Mouse (Mus musculus) adrenal gland, adult 2 months (tissue): ENCODE results near the gene Scel. TPM values are rescaled to one million over a fixed set of nuclear protein-coding genes. Genes with fewer than 3 reads are reported as not detected.
A peak's percentile ranks its signal among the peaks of the same experiment; 100 is the strongest.
"Not testable (repeated sequence)": the region's sequence is repeated elsewhere in the genome, so short reads cannot be mapped to it uniquely, and the experiment has no call there.

Experiments
- DNase-seq: peaks from one replicate; pipeline ENCODE4 v3.0.0; 2021
- long read RNA-seq: library from polyadenylated mRNA; stranded (forward); transcript quantifications from one replicate; pipeline ENCODE4 v2.0.0, GENCODE M21; 2021
- polyA plus RNA-seq: library from polyadenylated mRNA; depleted of rRNA; stranded (reverse); fragments of >200 nt; gene quantifications from 2 replicates; pipeline ENCODE4 v1.2.3, GENCODE M21; 2012; rRNA removed
- total RNA-seq, 2 experiments: library from RNA; stranded (reverse); gene quantifications; 2 replicates each; pipeline ENCODE4 v1.2.3; 2021

Gene Scel
- total RNA-seq (under 1 TPM in 1 of 2 experiments, not detected in 1; 0.35 TPM), polyA plus RNA-seq (0.04 TPM in 1 of 2 replicates, not detected in the other)
- long read RNA-seq = 0 reads

GRCm38 (mm10) chr14:103512802-103513472 is at the start of gene Scel:
TSS of gene Scel (plus strand) at chr14:103513342.
- DNase-seq = no peak

DNA sequence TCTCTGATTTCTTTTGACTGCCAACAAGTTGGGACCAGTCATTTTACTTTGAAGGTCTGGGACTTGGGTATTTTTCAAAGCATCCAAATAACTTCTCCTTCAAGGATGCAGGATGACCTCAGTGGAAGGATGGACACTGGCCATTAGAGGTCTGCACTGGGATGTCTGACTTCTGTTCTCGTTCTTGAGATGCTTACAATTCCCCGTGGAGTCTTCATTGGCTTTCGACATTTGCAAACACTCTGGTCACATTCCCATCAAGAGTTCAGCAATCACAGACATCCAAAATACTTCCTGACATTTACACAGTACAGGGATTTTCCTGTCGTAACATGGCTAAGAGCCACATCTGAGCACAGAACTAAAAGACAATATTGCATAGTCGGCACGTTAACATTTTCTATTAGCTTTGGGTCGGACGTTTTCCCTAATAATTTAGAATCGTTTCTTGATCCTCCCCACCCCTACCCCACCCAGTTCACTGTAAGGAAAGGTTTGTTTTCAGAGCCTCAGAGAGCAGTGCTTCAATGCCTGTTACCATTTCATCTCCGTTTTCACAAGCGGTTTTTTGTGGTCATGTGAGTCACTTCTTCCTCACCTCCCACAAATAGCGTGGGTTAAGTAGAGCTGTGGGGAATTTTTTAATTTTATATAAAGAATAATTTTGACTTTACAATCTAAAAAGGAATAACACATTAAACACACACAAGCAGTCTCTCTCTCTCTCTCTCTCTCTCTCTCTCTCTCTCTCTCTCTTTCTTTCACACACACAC is 44.3 kb upstream of the Scel start:
- no peak for DNase-seq

DNA sequence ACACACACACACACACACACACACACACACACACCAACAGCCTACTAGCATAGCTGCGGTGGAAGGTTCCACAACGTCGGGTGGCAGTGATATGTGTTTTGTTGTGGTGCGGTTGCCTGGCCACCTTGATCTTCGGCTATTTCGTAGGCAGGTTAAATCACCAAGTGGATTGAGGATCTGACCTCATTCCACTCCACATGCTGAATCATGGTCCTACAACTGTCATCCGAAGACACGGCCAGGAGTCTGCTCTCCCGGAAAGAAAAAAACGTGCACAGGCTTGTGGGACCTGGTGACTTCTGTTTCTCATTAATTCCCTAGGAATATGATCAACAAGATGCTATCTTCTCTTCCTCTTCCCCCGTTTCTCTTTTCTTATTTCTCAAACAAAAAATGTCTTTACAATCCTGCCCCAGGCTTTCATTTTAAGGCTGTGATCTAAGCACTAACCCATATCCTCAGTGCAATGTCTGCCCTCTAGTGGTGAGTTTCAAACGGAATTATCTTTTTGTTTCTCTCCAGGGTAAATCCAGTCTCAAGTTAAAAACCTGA is 43.6 kb upstream of the Scel start:
- peak; percentile 79 for DNase-seq

DNA sequence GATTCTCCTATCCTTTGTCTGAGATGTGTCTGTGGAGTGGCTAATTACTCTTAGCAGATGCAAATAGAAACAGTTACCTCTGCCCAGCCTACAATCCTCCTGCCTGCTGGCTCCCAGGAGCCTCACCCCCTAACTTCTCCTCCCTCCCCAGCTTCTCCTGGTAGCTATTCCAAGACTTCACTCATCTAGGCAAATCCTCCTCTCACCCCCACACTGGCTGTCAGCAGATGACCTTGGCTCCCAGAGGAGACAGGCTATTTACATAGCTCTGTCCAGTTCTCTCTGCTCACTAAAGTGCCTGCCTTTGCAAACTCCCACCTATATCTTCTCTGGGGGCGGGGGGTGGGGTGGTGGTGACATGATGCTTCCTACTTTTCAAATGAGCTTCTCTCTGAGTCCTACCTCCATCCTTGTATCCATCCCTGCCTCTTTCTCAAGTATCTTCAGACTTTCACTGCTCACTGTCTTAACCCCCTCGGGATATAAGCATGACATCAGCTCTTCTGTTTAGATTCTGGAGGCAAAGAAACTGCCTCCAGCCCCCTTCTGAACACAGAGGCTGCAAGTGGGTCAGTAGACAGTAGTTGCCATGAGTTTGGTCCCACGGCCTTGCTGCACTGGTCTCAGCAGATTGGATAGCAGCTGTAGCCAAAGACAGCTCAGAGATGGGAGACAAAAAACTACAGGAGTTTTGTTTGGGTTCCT is 41.9 kb upstream of the Scel start:
- peak; percentile 52 for DNase-seq

DNA sequence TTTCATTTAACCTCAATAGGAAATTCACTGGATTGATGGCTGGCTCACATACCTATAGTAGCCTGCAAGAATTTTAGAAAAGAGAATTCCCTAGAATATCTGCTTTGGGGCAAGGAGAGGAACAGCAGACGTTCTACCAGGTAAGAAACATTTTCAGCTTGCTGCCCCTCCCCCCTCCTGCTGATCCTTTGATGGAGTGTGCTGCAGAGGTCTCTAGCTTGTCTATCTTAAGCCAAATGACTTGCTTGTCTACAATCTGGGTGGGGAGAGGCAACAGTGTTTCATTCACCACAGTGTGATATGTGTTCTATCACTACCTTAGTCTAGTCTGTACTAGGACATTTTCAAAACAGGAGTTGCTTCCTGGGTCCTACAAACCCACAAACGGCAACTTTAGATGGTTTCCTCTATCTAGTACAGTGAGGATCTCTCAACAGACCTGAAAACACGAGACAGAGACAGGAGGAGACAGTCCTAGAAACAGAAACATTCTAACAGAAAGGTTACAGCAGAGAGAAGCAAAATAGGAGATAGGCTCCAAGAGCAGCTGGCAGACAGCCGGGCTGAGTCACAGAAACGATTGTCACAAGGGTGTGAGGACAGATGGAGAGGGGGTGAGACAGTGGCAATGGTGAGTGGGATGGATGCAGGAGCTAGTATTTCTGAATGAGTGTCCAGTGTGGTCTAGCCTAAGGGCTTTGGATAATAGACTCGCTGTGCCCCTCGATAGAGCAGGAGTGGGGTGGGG is 41.2 kb upstream of the Scel start:
- DNase-seq = peak; percentile 85

DNA sequence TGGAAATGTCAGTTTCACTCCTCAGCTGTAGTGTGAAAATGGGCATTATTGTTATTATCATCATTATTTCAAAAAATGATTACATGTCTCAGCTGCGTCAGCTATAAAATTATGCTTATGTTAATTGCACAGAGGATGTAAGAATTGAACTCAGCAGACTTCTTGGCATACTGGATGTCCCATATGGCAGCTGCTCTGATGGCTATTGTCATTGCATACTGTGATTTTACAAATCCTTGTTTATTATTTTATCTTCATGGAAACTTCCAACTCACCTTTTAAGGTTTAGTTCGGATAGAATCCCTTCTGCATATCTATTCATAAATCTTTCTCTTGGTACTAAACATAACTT is 40.6 kb upstream of the Scel start:
- no peak for DNase-seq

- no peak for DNase-seq
These were observed 37.8 kb upstream of the Scel start for GRCm38 (mm10) chr14:103475312-103475711.

DNA sequence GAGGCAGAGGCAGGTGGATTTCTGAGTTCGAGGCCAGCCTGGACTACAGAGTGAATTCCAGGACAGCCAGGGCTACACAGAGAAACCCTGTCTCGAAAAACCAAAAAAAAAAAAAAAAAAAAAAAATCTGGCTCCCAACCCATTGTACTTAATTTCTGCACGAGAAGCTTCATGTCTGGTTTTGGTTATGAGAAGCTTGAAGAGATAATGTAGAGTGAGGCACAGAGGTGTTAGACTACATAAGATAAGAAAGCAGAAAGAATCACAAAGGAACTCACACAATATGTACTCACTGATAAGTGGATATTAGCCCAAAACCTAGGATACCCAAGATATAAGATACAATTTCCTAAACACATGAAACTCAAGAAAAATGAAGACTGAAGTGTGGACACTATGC is 36.9 kb upstream of the Scel start:
- DNase-seq = not testable (repeated sequence)

- no peak for DNase-seq
These were observed 35.9 kb upstream of the Scel start for GRCm38 (mm10) chr14:103477281-103477680.

DNA sequence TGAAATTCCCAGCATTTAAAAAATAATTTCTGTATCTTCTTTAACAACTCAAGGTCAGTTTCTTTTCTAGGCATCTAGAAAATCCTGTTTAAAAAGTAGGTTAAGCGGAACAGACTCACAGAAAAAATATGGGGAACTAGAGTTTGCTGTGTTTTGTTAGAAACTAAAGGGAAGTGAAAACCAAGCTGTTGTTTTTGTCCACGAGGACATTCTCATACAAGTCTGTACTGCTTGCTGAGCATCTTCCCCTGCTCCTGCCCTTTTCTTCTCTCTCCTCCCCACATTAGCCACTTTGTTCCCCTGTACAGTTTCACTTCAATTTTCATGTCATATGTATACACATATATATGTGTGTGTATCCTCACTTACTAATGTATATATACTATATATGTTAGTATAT is 35.2 kb upstream of the Scel start:
- DNase-seq = no peak

GRCm38 (mm10) chr14:103479446-103479845 is 33.7 kb upstream of the Scel start:
- DNase-seq = no peak

DNA sequence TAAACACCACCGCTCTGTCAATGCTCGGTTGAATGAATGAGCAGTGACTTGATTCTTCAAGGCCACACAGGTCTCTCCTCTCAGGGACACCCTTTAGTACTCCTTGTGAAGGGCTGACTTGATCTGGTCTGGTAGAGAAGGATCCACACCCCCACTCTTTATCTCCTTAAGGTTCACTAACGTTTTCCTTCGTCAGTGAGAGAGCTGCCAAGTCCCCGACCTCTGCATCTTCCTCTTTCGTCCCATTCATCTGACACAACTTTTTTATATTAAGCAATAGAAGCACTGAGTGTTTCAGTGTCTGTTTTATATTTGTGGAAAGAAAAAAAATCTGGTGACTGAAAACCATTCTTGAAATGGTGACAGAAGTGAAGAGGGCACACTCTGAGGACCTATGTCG is 31.6 kb upstream of the Scel start:
- no peak for DNase-seq

DNA sequence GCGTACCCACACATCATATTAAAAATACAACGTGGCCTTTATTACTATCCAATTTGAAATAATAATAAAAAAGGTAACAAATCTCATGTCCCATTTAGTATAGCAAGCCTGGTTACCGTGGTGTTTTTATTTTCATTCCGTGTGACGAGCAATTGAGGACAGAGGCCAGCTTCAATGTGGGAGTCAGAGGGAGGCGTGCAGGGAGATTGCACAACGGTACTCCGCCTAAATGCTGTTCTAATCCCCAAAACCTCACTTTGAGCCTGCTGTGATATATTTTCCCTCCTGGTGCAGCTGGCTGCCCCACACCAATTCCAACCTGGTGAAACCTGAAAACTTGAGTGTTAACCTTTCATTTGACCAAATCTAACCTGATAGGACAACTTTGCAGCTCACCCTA is 27.5 kb upstream of the Scel start:
- no peak for DNase-seq

- no peak for DNase-seq
These were observed 26.2 kb upstream of the Scel start for GRCm38 (mm10) chr14:103486974-103487373.

GRCm38 (mm10) chr14:103488659-103489058 is 24.5 kb upstream of the Scel start:
- no peak for DNase-seq

GRCm38 (mm10) chr14:103498199-103498598 is 14.9 kb upstream of the Scel start:
- no peak for DNase-seq

DNA sequence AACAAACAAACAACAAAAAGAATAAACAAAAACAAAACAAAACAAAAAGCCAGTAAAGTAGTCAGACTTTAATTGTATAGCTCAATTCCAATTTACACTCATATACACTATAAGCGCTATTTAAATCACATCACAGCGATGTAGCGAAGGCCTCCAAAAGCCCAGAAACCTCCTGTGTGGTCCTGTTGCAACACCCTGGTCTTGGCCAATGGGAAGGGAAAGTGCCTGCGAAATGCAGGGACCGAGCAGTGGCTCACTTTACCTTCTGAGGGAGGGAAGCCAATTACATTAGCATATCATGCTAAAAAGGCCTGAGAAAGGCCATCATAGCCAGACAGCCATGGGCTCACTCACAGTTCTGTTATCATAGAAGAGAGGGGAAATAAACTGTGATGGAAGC is 14.5 kb upstream of the Scel start:
- DNase-seq = no peak

- no peak for DNase-seq
These were observed 14.1 kb upstream of the Scel start for GRCm38 (mm10) chr14:103499060-103499459.

GRCm38 (mm10) chr14:103500309-103500708 is 12.8 kb upstream of the Scel start:
- DNase-seq = peak; percentile 22

GRCm38 (mm10) chr14:103500941-103501340 is 12.2 kb upstream of the Scel start:
- DNase-seq = no peak

DNA sequence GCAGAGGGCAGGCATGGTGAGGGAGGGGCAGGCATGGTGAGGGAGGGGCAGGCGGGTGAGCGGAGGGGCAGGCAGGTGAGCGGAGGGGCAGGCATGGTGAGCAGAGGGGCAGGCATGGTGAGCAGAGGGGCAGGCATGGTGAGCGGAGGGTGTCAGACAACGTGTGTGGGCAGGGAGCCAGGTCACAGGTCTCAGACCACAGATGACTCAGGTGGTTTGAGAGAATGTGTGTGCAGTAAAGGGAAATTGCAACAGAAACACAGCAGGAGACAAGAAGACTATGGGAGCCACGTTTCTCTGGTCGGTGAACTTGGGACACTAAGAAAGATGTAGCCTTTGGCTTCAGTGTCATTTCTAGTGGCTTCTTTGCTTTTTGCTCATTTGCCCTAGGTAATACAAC is 8.6 kb upstream of the Scel start:
- no peak for DNase-seq

DNA sequence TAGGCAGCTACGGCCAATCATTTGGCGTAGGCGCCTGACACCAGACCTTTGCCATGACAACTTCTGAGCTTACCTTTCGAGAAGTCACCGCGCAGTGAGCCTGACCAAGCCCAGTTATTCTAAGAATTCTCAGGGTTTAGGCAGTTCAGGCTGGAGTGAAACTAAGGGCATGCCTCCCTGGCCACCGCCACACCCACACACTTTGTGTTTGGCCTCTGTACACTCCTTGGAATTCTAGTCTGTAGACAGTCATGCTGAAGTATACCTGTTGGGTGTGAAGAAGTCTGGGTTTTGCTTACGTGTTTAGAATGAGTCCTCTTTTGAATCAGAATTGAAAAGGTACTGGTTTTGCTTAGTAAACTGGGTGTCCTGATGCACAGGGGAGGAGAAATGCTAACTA is 3.6 kb upstream of the Scel start:
- DNase-seq = no peak
